Mouse (Mus musculus): Measurements from ENCODE around the gene Atp1a3. TPM values are rescaled to one million over a fixed set of nuclear protein-coding genes. Genes with fewer than 3 reads are reported as not detected.

Gene Atp1a3
- polyA plus RNA-seq, 1 experiment from 2014 or later: 0.54 TPM

- WGBS: 3% methylated on average over 30 of the region's 30 CpGs
- H3K9ac ChIP-seq: no peak overlapping the region; the same call in 1 of the 2 replicates
- H3K36me3 ChIP-seq: no peaks in the 10 kb centered on the region
- H3K9me3 ChIP-seq (replicated peaks): no peaks in the 10 kb centered on the region
- H3K27ac ChIP-seq: no peak overlapping the region
- H3K4me1 ChIP-seq (replicated peaks): peaks cover 14% of the 10 kb centered on the region
- peak overlapping the region; percentile 65 for H3K4me2 ChIP-seq
- peaks cover 81% of the 10 kb centered on the region for H3K27me3 ChIP-seq
- ATAC-seq (replicated peaks; ENCODE audit: insufficient number of reproducible peaks, insufficient read depth, low FRiP score, low read depth): no peak
- peak overlapping the region; percentile 44 for H3K4me3 ChIP-seq
Observed at GRCm38 (mm10) chr7:24954450-24954849, 51.3 kb downstream of the Atp1a3 start.

DNA sequence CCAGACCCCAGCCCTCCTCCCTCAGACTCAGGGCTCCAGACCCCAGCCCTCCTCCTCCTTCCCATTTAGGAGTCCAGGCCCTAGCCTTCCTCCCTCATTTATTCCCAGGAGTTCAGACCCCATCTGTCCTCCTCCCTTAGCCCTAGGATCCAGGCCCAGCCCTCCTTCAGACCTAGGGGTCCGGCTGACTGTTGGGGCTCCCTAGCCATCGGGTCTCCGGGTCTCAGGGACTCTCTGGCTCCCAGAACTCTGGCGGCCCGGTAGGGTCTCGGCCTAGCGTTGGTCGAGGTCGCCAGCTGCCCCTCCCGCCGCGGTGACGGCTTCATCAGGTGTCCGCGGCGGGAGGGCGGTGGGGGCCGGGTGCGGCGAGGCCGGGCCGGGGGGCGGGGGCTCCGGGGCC is 51.8 kb downstream of the Atp1a3 start:
- peak overlapping the region; percentile 44 for H3K4me3 ChIP-seq
- H3K4me1 ChIP-seq (replicated peaks): peaks cover 14% of the 10 kb centered on the region
- ATAC-seq (replicated peaks; ENCODE audit: insufficient number of reproducible peaks, insufficient read depth, low FRiP score, low read depth): no peak
- peak overlapping the region; percentile 65 for H3K4me2 ChIP-seq
- 2% methylated on average over 22 of the region's 24 CpGs for WGBS
- 0 out of 2 replicates have a peak overlapping the region, but pooled peaks have one; percentile 10 for H3K9ac ChIP-seq
- no peaks in the 10 kb centered on the region for H3K9me3 ChIP-seq (replicated peaks)
- no peaks in the 10 kb centered on the region for H3K36me3 ChIP-seq
- H3K27ac ChIP-seq: no peak overlapping the region
- peaks cover 86% of the 10 kb centered on the region for H3K27me3 ChIP-seq

- H3K36me3 ChIP-seq: no peaks in the 10 kb centered on the region
- H3K4me3 ChIP-seq: no peak overlapping the region
- no peaks in the 10 kb centered on the region for H3K9me3 ChIP-seq (replicated peaks)
- H3K9ac ChIP-seq: no peak overlapping the region
- under 1% methylated on average over 8 of the region's 8 CpGs for WGBS
- peaks cover 11% of the 10 kb centered on the region for H3K4me1 ChIP-seq (replicated peaks)
- no peak for ATAC-seq (replicated peaks; ENCODE audit: insufficient number of reproducible peaks, insufficient read depth, low FRiP score, low read depth)
- H3K27me3 ChIP-seq: peaks cover 100% of the 10 kb centered on the region
- H3K4me2 ChIP-seq: no peak overlapping the region
- H3K27ac ChIP-seq: no peak overlapping the region
Observed at GRCm38 (mm10) chr7:24949958-24950623, 55.7 kb downstream of the Atp1a3 start.

DNA sequence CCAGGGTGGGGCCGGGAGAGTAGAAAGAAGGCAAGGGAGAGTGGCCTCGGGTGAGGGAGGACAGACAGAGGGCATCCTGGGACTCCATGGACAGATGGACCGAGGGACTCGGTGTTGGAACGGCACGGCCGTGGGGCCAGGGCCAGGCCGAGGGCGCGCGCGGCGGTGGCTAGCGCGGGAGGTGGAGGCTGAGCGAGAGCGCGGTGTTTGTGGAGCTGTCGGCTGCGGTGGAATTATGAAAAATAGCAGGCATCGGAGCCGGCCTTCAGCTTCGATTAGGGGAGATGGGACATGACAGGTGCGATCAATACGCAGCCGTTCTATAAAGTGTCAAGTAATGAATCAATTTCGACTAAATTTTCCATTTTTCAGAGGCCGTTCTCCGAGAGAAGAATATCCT is 57.0 kb downstream of the Atp1a3 start:
- H3K4me2 ChIP-seq: no peak overlapping the region
- ATAC-seq (replicated peaks; ENCODE audit: insufficient number of reproducible peaks, insufficient read depth, low FRiP score, low read depth): no peak
- no peaks in the 10 kb centered on the region for H3K36me3 ChIP-seq
- no peak overlapping the region for H3K9ac ChIP-seq
- H3K9me3 ChIP-seq (replicated peaks): no peaks in the 10 kb centered on the region
- peaks cover 100% of the 10 kb centered on the region for H3K27me3 ChIP-seq
- H3K27ac ChIP-seq: no peak overlapping the region
- H3K4me3 ChIP-seq: no peak overlapping the region
- H3K4me1 ChIP-seq (replicated peaks): peaks cover 9% of the 10 kb centered on the region
- WGBS: 4% methylated on average over 29 of the region's 29 CpGs

DNA sequence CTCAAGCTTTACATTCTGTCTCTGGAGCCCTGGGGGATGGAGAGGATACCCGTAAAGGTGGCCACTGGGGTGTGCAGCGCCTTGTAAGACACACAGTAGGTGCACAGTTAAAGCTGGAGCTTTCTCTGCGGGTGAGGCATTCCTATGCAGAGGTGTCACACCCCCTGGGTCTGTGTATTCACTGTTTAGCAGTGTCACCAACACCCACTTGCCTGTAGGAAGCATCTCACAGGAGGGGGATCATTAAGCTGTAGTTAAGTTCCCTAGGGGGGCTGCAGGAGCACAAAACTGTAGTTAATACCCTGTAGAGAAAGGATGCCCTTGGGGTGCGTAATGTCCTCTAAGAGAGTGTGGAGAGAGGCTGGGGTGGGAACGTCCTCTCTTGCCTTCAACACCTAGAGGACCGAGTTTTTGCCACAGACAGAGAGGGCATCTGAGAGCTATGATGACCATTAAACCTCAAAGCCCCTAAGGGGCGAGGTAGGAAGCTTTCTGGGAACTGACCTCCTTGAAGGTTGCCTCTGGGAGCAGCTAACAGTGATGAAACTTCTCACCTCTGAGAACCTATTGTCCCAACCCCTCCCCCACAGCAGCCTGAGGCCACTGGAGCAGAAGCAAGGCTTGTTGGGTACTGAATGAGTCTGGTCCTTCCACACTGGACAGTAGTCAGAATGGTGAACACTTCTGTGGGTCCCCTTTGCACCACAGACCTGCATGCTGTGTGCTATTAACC is 58.3 kb downstream of the Atp1a3 start:
- Histone ChIP-seq H3K9me3 (replicated peaks) (no peaks in the 10 kb centered on the region), H3K9ac (no peak overlapping the region), H3K27ac (no peak overlapping the region), H3K27me3 (peaks cover 100% of the 10 kb centered on the region), H3K4me3 (no peak overlapping the region), H3K4me2 (no peak overlapping the region), H3K36me3 (no peaks in the 10 kb centered on the region), H3K4me1 (replicated peaks) (peaks cover 9% of the 10 kb centered on the region)
- ATAC-seq (replicated peaks; ENCODE audit: insufficient number of reproducible peaks, insufficient read depth, low FRiP score, low read depth): no peak
- 4% methylated on average over 7 of the region's 7 CpGs for WGBS

DNA sequence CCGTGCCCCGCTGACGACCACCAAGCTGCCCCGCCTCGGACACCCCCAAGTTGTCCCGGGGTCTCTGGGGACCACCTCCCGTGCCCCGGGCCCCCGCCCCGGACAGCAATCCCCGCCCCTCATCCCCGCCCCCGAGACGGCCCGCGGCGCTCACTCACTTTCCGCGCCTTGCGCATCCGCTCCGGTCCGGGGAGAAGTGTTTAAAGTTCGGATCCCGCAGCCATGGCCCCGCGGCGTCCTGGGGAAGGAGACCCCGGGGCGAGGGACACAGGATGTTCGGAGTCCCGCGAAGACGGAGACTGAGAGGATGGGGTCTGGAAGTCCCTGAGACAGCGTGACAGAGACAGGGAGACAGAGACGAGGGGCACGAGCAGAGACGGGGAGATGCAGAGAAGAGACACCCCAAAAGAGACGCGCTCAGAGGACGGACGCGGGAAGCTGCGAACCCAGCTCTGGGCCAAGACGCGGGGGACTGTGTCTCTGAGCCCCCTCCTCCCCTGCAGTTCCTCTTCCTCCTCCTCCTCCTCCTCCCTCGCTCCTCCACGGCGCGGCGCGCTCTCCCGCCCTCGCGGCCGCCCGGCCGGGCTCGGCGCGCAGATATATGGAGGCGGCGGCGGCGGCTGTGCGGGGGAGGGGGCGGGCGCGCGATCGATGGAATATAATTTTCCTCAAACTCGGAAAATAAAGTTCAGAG is 61.4 kb downstream of the Atp1a3 start, which contains the start of gene Gm4881:
Gene Gm4881 (minus strand): TSS at position 238 of the 694 bp plus-strand sequence.
- Histone ChIP-seq H3K36me3 (no peaks in the 10 kb centered on the region), H3K4me3 (peak within 1 kb of the TSS; percentile 44), H3K4me1 (replicated peaks) (peaks cover 9% of the 10 kb centered on the region), H3K27ac (no peak within 1 kb of the TSS), H3K9ac (no peak within 1 kb of the TSS), H3K27me3 (peaks cover 100% of the 10 kb centered on the region), H3K9me3 (replicated peaks) (no peaks in the 10 kb centered on the region), H3K4me2 (peak within 1 kb of the TSS; percentile 66)
- ATAC-seq (replicated peaks; ENCODE audit: insufficient number of reproducible peaks, insufficient read depth, low FRiP score, low read depth): no peak
- 2% methylated on average over 59 of the region's 72 CpGs for WGBS

GRCm38 (mm10) chr7:24943641-24944040 is 62.1 kb downstream of the Atp1a3 start:
- Histone ChIP-seq H3K9me3 (replicated peaks) (no peaks in the 10 kb centered on the region), H3K9ac (no peak overlapping the region), H3K4me2 (no peak overlapping the region), H3K4me3 (no peak overlapping the region), H3K27me3 (peaks cover 100% of the 10 kb centered on the region), H3K4me1 (replicated peaks) (peaks cover 9% of the 10 kb centered on the region), H3K27ac (no peak overlapping the region), H3K36me3 (no peaks in the 10 kb centered on the region)
- no peak for ATAC-seq (replicated peaks; ENCODE audit: insufficient number of reproducible peaks, insufficient read depth, low FRiP score, low read depth)
- WGBS: 11% methylated on average over 6 of the region's 6 CpGs

- Histone ChIP-seq H3K4me3 (no peak overlapping the region), H3K4me1 (replicated peaks) (peaks cover 3% of the 10 kb centered on the region), H3K9me3 (replicated peaks) (no peaks in the 10 kb centered on the region), H3K4me2 (no peak overlapping the region), H3K27ac (no peak overlapping the region), H3K27me3 (peaks cover 86% of the 10 kb centered on the region), H3K9ac (no peak overlapping the region), H3K36me3 (no peaks in the 10 kb centered on the region; the same call in 1 of the 2 replicates)
- 2% methylated on average over 15 of the region's 15 CpGs for WGBS
- ATAC-seq (replicated peaks; ENCODE audit: insufficient number of reproducible peaks, insufficient read depth, low FRiP score, low read depth): no peak
Observed at GRCm38 (mm10) chr7:24931651-24932050, 74.1 kb downstream of the Atp1a3 start.

DNA sequence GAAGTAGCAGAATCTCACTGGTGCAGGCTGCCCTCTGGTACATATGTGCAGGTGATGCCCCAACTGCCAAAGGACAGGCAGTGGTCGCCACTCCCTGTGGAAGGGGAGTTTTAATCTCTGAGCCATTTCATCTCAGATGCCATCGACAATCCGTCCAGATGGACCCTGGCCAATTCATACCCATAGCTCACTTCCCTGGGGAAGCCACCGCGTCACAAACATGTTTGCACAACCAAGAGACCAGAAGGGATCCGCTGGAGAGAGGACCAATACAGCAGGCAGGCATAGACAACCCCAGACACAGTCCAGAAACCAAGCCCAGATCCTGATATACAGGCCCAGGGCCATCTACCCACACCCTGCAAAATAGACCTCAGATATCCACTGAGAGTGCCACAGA is 75.3 kb downstream of the Atp1a3 start:
- peaks cover 3% of the 10 kb centered on the region for H3K4me1 ChIP-seq (replicated peaks)
- 51% methylated on average over 6 of the region's 6 CpGs for WGBS
- peaks cover 75% of the 10 kb centered on the region for H3K27me3 ChIP-seq
- no peak overlapping the region for H3K4me2 ChIP-seq
- H3K4me3 ChIP-seq: no peak overlapping the region
- no peak for ATAC-seq (replicated peaks; ENCODE audit: insufficient number of reproducible peaks, insufficient read depth, low FRiP score, low read depth)
- H3K36me3 ChIP-seq: peaks cover 8% of the 10 kb centered on the region
- H3K27ac ChIP-seq: no peak overlapping the region
- no peaks in the 10 kb centered on the region for H3K9me3 ChIP-seq (replicated peaks)
- no peak overlapping the region for H3K9ac ChIP-seq
